Mouse (Mus musculus) 3134 (cell line): Measurements from ENCODE around the gene Srsy.
"Not testable (repeated sequence)": the region's sequence is repeated elsewhere in the genome, so short reads cannot be mapped to it uniquely, and the experiment has no call there.

ENCODE experiments used
- DNase-seq: peaks from one replicate; pipeline ENCODE4 v3.0.0-alpha.2; 2011; ENCODE audit warnings: low spot score; ENCODE audit not compliant: insufficient read length; ENCODE audit errors: extremely low read depth

Srsy gene

GRCm38 (mm10) chrY:17937230-17937629, at the start of gene Srsy:
TSS of gene Srsy (minus strand) at chrY:17937330.
- not testable (repeated sequence) for DNase-seq
